Mouse (Mus musculus) kidney, adult 2 months (tissue): ENCODE results near the gene Lgals3bp. TPM values are rescaled to one million over a fixed set of nuclear protein-coding genes. Genes with fewer than 3 reads are reported as not detected.

Source experiments
- DNase-seq: peaks from one replicate; pipeline ENCODE4 v3.0.0; 2021
- H3K27ac ChIP-seq: fragments of 200-500 bp; 2 replicates; pipeline ENCODE4 v1.5.1; 2012; ENCODE audit warnings: low read depth, low read length, control low read depth, inconsistent platforms; ENCODE audit not compliant: insufficient read depth
- H3K27me3 ChIP-seq: fragments of 200-500 bp; replicated peaks from 2 replicates; pipeline ENCODE4 v1.6.1; 2012; ENCODE audit warnings: mild to moderate bottlenecking, moderate library complexity, low read length, inconsistent platforms; ENCODE audit not compliant: control insufficient read depth, insufficient read depth
- H3K36me3 ChIP-seq: fragments of 200-500 bp; 2 replicates; pipeline ENCODE4 v1.6.1; 2012; ENCODE audit warnings: mild to moderate bottlenecking, moderate library complexity, low read length, inconsistent platforms; ENCODE audit not compliant: control insufficient read depth, insufficient read depth
- H3K4me1 ChIP-seq: fragments of 200-500 bp; 2 replicates; pipeline ENCODE4 v1.6.1; 2011; ENCODE audit warnings: low read length; ENCODE audit not compliant: control insufficient read depth, insufficient read depth
- H3K4me3 ChIP-seq: fragments of 200-500 bp; 2 replicates; pipeline ENCODE4 v1.5.1; 2011; ENCODE audit warnings: mild to moderate bottlenecking, low read depth, low read length, control low read depth; ENCODE audit not compliant: insufficient read depth
- CTCF ChIP-seq: fragments of 200-500 bp; conservative IDR thresholded peaks from 2 replicates; pipeline ENCODE4 v1.5.1; 2011; ENCODE audit warnings: low read depth, mild to moderate bottlenecking, control low read depth, low read length, moderate library complexity, mixed read lengths; ENCODE audit not compliant: insufficient read depth, insufficient read length
- POLR2A ChIP-seq: fragments of 200-500 bp; IDR thresholded peaks from one replicate; pipeline ENCODE4 v1.6.1; 2011; ENCODE audit warnings: low read depth, low read length, control low read depth
- WGBS: fragments of 180-500 bp; shearing (Covaris S2); methylation state at CpG from one replicate; pipeline ENCODE4 v1.1.7; 2018; 5-methylcytosine and 5-hydroxymethylcytosine counted together
- polyA plus RNA-seq: library from polyadenylated mRNA; depleted of rRNA; stranded (reverse); fragments of >200 nt; gene quantifications from 2 replicates; pipeline ENCODE4 v1.2.3, GENCODE M21; 2012

The Lgals3bp gene
- polyA plus RNA-seq, 1 experiment, result 360 TPM

- TF ChIP-seq CTCF, result no peak
- TF ChIP-seq POLR2A, result no peak
Observed at GRCm38 (mm10) chr11:118414270-118414669, 12.4 kb upstream of the Lgals3bp start.

GRCm38 (mm10) chr11:118413055-118413454 is 11.2 kb upstream of the Lgals3bp start:
- DNase-seq, result peak; percentile 70
- Histone ChIP-seq H3K27ac (peak overlapping the region; percentile 72), H3K27me3 (no peaks in the 10 kb centered on the region), H3K4me1 (peaks cover 65% of the 10 kb centered on the region), H3K36me3 (no peaks in the 10 kb centered on the region), H3K4me3 (no peak overlapping the region)
- 39% methylated on average over 4 of the region's 4 CpGs for WGBS
- no peak for TF ChIP-seq POLR2A
- TF ChIP-seq CTCF, result no peak

More at GRCm38 (mm10) chr11:118414270-118414669, 12.4 kb upstream of the Lgals3bp start:
- Histone ChIP-seq H3K27me3 (no peaks in the 10 kb centered on the region), H3K36me3 (no peaks in the 10 kb centered on the region), H3K27ac (peak overlapping the region; percentile 18; the same call in 1 of the 2 replicates), H3K4me3 (no peak overlapping the region), H3K4me1 (peaks cover 68% of the 10 kb centered on the region)
- 66% methylated on average over 5 of the region's 5 CpGs for WGBS
- peak; percentile 66 for DNase-seq

- peaks cover under 1% of the 10 kb centered on the region; the same call in 1 of the 2 replicates for H3K36me3 ChIP-seq
- H3K27me3 ChIP-seq, result no peaks in the 10 kb centered on the region
- 21% methylated on average over 2 of the region's 2 CpGs for whole genome bisulfite sequencing
- TF ChIP-seq CTCF (no peak), POLR2A (no peak)
- DNase-seq, result peak; percentile 87
- H3K4me1 ChIP-seq, result peaks cover 61% of the 10 kb centered on the region
- H3K4me3 ChIP-seq, result no peak overlapping the region
- H3K27ac ChIP-seq, result peak overlapping the region; percentile 72; the same call in 1 of the 2 replicates
Observed at GRCm38 (mm10) chr11:118412601-118413000, 10.7 kb upstream of the Lgals3bp start.

GRCm38 (mm10) chr11:118411271-118411670 is 9.4 kb upstream of the Lgals3bp start:
- DNase-seq, result peak; percentile 64
- Histone ChIP-seq H3K27ac (0 out of 2 replicates have a peak overlapping the region, but pooled peaks have one; percentile 1), H3K4me1 (peaks cover 50% of the 10 kb centered on the region), H3K36me3 (peaks cover 4% of the 10 kb centered on the region; the same call in 1 of the 2 replicates), H3K27me3 (no peaks in the 10 kb centered on the region), H3K4me3 (no peak overlapping the region)
- TF ChIP-seq CTCF (no peak), POLR2A (no peak)
- 46% methylated on average over 8 of the region's 8 CpGs for WGBS

- H3K4me3 ChIP-seq, result no peak overlapping the region
- no peak for DNase-seq
- H3K27ac ChIP-seq, result no peak overlapping the region
- no peaks in the 10 kb centered on the region for H3K27me3 ChIP-seq
- peaks cover 4% of the 10 kb centered on the region; the same call in 1 of the 2 replicates for H3K36me3 ChIP-seq
- H3K4me1 ChIP-seq, result peaks cover 44% of the 10 kb centered on the region
- TF ChIP-seq CTCF (no peak), POLR2A (no peak)
- 75% methylated on average over 10 of the region's 10 CpGs for WGBS
Observed at GRCm38 (mm10) chr11:118410479-118410878, 8.6 kb upstream of the Lgals3bp start.

- H3K27ac ChIP-seq, result no peak overlapping the region
- no peaks in the 10 kb centered on the region for H3K27me3 ChIP-seq
- no peak for DNase-seq
- peaks cover 4% of the 10 kb centered on the region; the same call in 1 of the 2 replicates for H3K36me3 ChIP-seq
- H3K4me1 ChIP-seq, result peaks cover 40% of the 10 kb centered on the region
- WGBS, result 67% methylated on average over 1 of the region's 1 CpGs
- H3K4me3 ChIP-seq, result no peak overlapping the region
- TF ChIP-seq CTCF (no peak), POLR2A (no peak)
Observed at GRCm38 (mm10) chr11:118410073-118410444, 8.2 kb upstream of the Lgals3bp start.

- TF ChIP-seq POLR2A, result no peak
- no peak for TF ChIP-seq CTCF
- no peak overlapping the region for H3K4me3 ChIP-seq
- H3K36me3 ChIP-seq, result peaks cover 4% of the 10 kb centered on the region; the same call in 1 of the 2 replicates
- H3K27me3 ChIP-seq, result no peaks in the 10 kb centered on the region
- 80% methylated on average over 12 of the region's 12 CpGs for WGBS
- no peak overlapping the region for H3K27ac ChIP-seq
- no peak for DNase-seq
- H3K4me1 ChIP-seq, result peaks cover 33% of the 10 kb centered on the region
Observed at GRCm38 (mm10) chr11:118409106-118410072, 7.5 kb upstream of the Lgals3bp start.
